Comparison of ENCODE assay signal across 22 mouse cellular contexts in the genomic region with DNA sequence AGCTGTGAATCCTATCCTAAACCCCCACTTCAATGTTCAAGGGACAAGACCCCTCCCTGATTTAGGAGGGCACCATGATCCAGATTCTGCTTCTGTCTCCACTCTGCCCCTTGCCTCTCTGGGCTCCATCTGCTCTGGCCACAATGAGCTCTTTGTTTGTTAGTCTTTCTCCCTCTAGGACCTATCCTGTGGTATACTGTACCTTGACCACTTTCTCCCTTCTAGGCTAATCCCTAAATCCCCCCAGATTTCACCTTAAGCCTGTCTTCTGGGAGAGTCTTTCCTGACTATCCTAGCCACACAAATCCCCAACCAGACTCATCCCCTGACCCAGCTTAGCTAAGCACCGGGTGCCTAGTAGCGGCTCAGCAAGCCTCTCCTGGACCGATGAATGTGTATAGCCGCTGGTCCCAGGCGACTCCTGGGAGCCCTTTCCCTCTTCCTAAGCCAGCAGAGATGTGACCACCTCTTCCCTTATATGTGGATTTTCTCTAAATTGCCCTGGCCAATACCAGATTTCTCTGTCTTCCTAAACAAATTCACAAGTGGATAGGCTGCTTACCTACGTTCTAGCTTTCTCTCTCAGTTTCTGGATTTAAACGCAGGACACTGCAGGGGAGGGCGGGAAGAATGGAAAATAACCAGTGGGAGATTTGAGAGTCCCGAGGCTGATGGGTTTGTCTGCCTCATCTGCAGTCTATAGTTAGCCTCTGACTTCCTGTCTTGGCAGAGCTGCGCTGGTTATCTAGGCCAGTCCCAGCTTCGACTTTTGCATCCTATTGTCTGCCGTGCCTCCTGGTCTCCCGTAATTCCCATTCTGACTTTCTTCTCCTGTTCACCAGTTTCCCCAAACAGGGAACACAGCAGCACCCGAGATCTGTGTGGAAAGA. TPM values are rescaled to one million over a fixed set of nuclear protein-coding genes. Genes with fewer than 3 reads are reported as not detected.
DNase-seq lines count a peak whose midpoint lies in the region; ATAC-seq and TF ChIP-seq lines count a peak whose summit lies in the region.
"Had no signal": no experiment of that assay in that cellular context is flagged by ENCODE, and none has a peak within 500 bp of the region (broad histone marks: within the 10 kb centered on the region; RNA-seq: fewer than 3 reads in every experiment).

No protein-coding gene starts in this region.

- no peaks in the 10 kb centered on the region for H3K9me3 ChIP-seq in heart, embryonic 16.5 days (replicated peaks; ENCODE audit: control insufficient read depth, low read length)
- H3K9me3 ChIP-seq in kidney, embryonic 15.5 days (replicated peaks) = no peaks in the 10 kb centered on the region
- H3K9me3 ChIP-seq: embryonic facial prominence, embryonic 13.5 days; forebrain, embryonic 12.5 days; G1E; hindbrain, embryonic 10.5 days; limb, embryonic 13.5 days; neural tube, embryonic 15.5 days had no signal

- no peak overlapping the region for H3K9ac ChIP-seq in heart, embryonic 16.5 days (ENCODE audit: low read length)
- no peak overlapping the region for H3K9ac ChIP-seq in kidney, embryonic 15.5 days
- H3K9ac ChIP-seq: embryonic facial prominence, embryonic 13.5 days; forebrain, embryonic 12.5 days; limb, embryonic 13.5 days; neural tube, embryonic 15.5 days had no signal

- intact Hi-C loops in gastrocnemius, adult 2 months (cut with DNase I) = no loop called here

- peaks cover 7% of the 10 kb centered on the region; the same call in 1 of the 2 replicates for H3K4me1 ChIP-seq in heart, embryonic 16.5 days (ENCODE audit: control insufficient read depth, insufficient read depth, low read length)
- H3K4me1 ChIP-seq in kidney, embryonic 15.5 days = no peaks in the 10 kb centered on the region
- H3K4me1 ChIP-seq: embryonic facial prominence, embryonic 13.5 days; forebrain, embryonic 12.5 days; limb, embryonic 13.5 days; neural tube, embryonic 15.5 days had no signal

- H3K36me3 ChIP-seq in heart, embryonic 16.5 days (ENCODE audit: control insufficient read depth, insufficient read depth) = no peaks in the 10 kb centered on the region
- H3K36me3 ChIP-seq in kidney, embryonic 15.5 days = no peaks in the 10 kb centered on the region
- H3K36me3 ChIP-seq: embryonic facial prominence, embryonic 13.5 days; forebrain, embryonic 12.5 days; G1E; hindbrain, embryonic 10.5 days; limb, embryonic 13.5 days; neural tube, embryonic 15.5 days had no signal

- H3K27ac ChIP-seq in gastrocnemius, adult 2 months = peak overlapping the region; percentile 76
- H3K27ac ChIP-seq in heart, embryonic 16.5 days (ENCODE audit: low read length) = no peak overlapping the region
- H3K27ac ChIP-seq in kidney, embryonic 15.5 days = no peak overlapping the region
- H3K27ac ChIP-seq: embryonic facial prominence, embryonic 13.5 days; forebrain, embryonic 12.5 days; hindbrain, embryonic 10.5 days; limb, embryonic 13.5 days; neural tube, embryonic 15.5 days had no signal

- DNase-seq in gastrocnemius, adult 2 months = peak; percentile 50
- DNase-seq in gastrocnemius, postnatal 4 days (ENCODE audit: low spot score in 2 of 2) = no peak
- peak; percentile 81 for DNase-seq in cerebellum, adult 11-12 months
- peak; percentile 62 to 72 for DNase-seq in cerebellum, postnatal 25 days
- DNase-seq in adipocyte (ENCODE audit: low spot score) = no peak
- DNase-seq in kidney, adult 18-20 months = no peak
- DNase-seq: kidney, postnatal 14 days; lung, adult 18-20 months; right cerebral cortex, postnatal 25 days; thymus, adult 2 months had no signal

- H3K4me3 ChIP-seq in gastrocnemius, adult 2 months = peak overlapping the region; percentile 33
- H3K4me3 ChIP-seq in heart, embryonic 16.5 days (ENCODE audit: low read length) = no peak overlapping the region
- no peak overlapping the region for H3K4me3 ChIP-seq in kidney, embryonic 15.5 days (replicated peaks)
- H3K4me3 ChIP-seq: embryonic facial prominence, embryonic 13.5 days; forebrain, embryonic 12.5 days; hindbrain, embryonic 10.5 days; limb, embryonic 13.5 days; neural tube, embryonic 15.5 days had no signal

- no peak for TF ChIP-seq CTCF in gastrocnemius, adult 2 months (IDR thresholded peaks at IDR 0.05)

- WGBS in heart, embryonic 16.5 days = 39% methylated on average over 14 of the region's 14 CpGs
- WGBS in kidney, embryonic 15.5 days = 64% methylated on average over 14 of the region's 14 CpGs

- ATAC-seq in heart, embryonic 16.5 days (replicated peaks; ENCODE audit: extremely low read depth, insufficient read depth, low FRiP score) = peak; percentile 75; the same call in 1 of the 2 replicates
- no peak for ATAC-seq in kidney, embryonic 15.5 days (replicated peaks; ENCODE audit: low FRiP score)

- no peaks in the 10 kb centered on the region for H3K27me3 ChIP-seq in heart, embryonic 16.5 days (ENCODE audit: control insufficient read depth, insufficient read depth, low read length)
- no peaks in the 10 kb centered on the region for H3K27me3 ChIP-seq in kidney, embryonic 15.5 days
- H3K27me3 ChIP-seq: embryonic facial prominence, embryonic 13.5 days; forebrain, embryonic 12.5 days; limb, embryonic 13.5 days; neural tube, embryonic 15.5 days had no signal

- peak overlapping the region; percentile 5; the same call in 1 of the 2 replicates for H3K4me2 ChIP-seq in heart, embryonic 16.5 days (ENCODE audit: low read depth, low read length)
- H3K4me2 ChIP-seq in kidney, embryonic 15.5 days = no peak overlapping the region
- H3K4me2 ChIP-seq: embryonic facial prominence, embryonic 13.5 days; forebrain, embryonic 12.5 days; limb, embryonic 13.5 days; neural tube, embryonic 15.5 days had no signal

RNA-seq across cellular contexts. Expression of gene Chil1, which starts 14.3 kb away (rescaled TPM):
- 1 to 10 TPM; 1.8 to 6.9 TPM for total RNA-seq in gastrocnemius, adult 2 months (2021)
- 10 to 100 TPM in 1 of 2 experiments, 1 to 10 TPM in 1; 9.7 to 12.8 TPM for total RNA-seq in gastrocnemius, postnatal 4 days (2021)
- 1.1 and 1.2 TPM in 2 replicates for polyA plus RNA-seq in heart, embryonic 16.5 days (2015; fragmentation: Nextera tagmentation; extraction: Ambion mirVana)
- 1.7 and 2.2 TPM in 2 replicates for polyA plus RNA-seq in kidney, embryonic 15.5 days (2015; fragmentation: Nextera tagmentation; extraction: Ambion mirVana)
- total RNA-seq: G1E had no signal
- polyA plus RNA-seq: G1E had no signal

RNA-seq across cellular contexts. Expression of gene Mybph, which starts 25.6 kb away (rescaled TPM):
- total RNA-seq in gastrocnemius, adult 2 months (2021) = 100 to 1,000 TPM; 192 to 318 TPM
- 10 to 100 TPM; 64.5 to 81.3 TPM for total RNA-seq in gastrocnemius, postnatal 4 days (2021)
- 0.64 and 0.96 TPM in 2 replicates for polyA plus RNA-seq in heart, embryonic 16.5 days (2015; fragmentation: Nextera tagmentation; extraction: Ambion mirVana)
- 6.1 and 9.3 TPM in 2 replicates for polyA plus RNA-seq in kidney, embryonic 15.5 days (2015; fragmentation: Nextera tagmentation; extraction: Ambion mirVana)
- total RNA-seq: common myeloid progenitor, adult 5-6 weeks had no signal
- polyA plus RNA-seq: G1E; intestine, embryonic 14.5 days had no signal

RNA-seq across cellular contexts. Expression of gene Chit1, which starts 56.6 kb away (rescaled TPM):
- total RNA-seq in gastrocnemius, adult 2 months (2021) = not detected
- total RNA-seq in gastrocnemius, postnatal 4 days (2021) = under 1 TPM; 0.16 to 0.27 TPM
- polyA plus RNA-seq in heart, embryonic 16.5 days (2015; fragmentation: Nextera tagmentation; extraction: Ambion mirVana) = 0.31 and 0.46 TPM in 2 replicates
- 0.30 and 0.31 TPM in 2 replicates for polyA plus RNA-seq in kidney, embryonic 15.5 days (2015; fragmentation: Nextera tagmentation; extraction: Ambion mirVana)
- total RNA-seq: adrenal gland, postnatal 4 days; G1E; gastrocnemius, adult 8-10 months had no signal
- polyA plus RNA-seq: embryonic facial prominence, embryonic 13.5 days; forebrain, embryonic 12.5 days; G1E; hindbrain, embryonic 10.5 days; intestine, embryonic 14.5 days had no signal

Comparison
In these comparisons a context has a peak if more than half of its experiments do, and no peak if none do; other contexts are left out.
1. DNase-seq: peak in gastrocnemius, adult 2 months (single experiment), cerebellum, adult 11-12 months (single experiment) and cerebellum, postnatal 25 days (2 of 2); none in gastrocnemius, postnatal 4 days (0 of 2), adipocyte (single experiment) and kidney, adult 18-20 months (single experiment).